Mouse (Mus musculus): ENCODE data around the gene Krtap5-5. TPM values are rescaled to one million over a fixed set of nuclear protein-coding genes. Genes with fewer than 3 reads are reported as not detected.
"Not testable (repeated sequence)": the region's sequence is repeated elsewhere in the genome, so short reads cannot be mapped to it uniquely, and the experiment has no call there.

Gene Krtap5-5
- polyA plus RNA-seq, 1 experiment from 2014 or later: not detected

GRCm38 (mm10) chr7:142206891-142207290, 22.9 kb downstream of the Krtap5-5 start:
- not testable (repeated sequence) for H3K27ac ChIP-seq (ENCODE audit: poor library complexity, severe bottlenecking); H3K4me3 ChIP-seq; H3K9ac ChIP-seq; H3K4me2 ChIP-seq; H3K27me3 ChIP-seq (replicated peaks); H3K36me3 ChIP-seq; H3K9me3 ChIP-seq (replicated peaks); H3K4me1 ChIP-seq (replicated peaks); ATAC-seq (ENCODE audit: insufficient number of reproducible peaks, low FRiP score)
- WGBS: 77% methylated on average over 5 of the region's 5 CpGs

GRCm38 (mm10) chr7:142205488-142205887, 24.3 kb downstream of the Krtap5-5 start:
- no peak for ATAC-seq (ENCODE audit: insufficient number of reproducible peaks, low FRiP score)
- Histone ChIP-seq H3K9ac (no peak overlapping the region), H3K4me2 (no peak overlapping the region), H3K9me3 (replicated peaks) (no peaks in the 10 kb centered on the region), H3K4me3 (no peak overlapping the region), H3K4me1 (replicated peaks) (no peaks in the 10 kb centered on the region), H3K27me3 (replicated peaks) (0 out of 2 replicates have a peak, but pooled peaks cover 6% of the 10 kb centered on the region), H3K36me3 (no peaks in the 10 kb centered on the region), H3K27ac (ENCODE audit: poor library complexity, severe bottlenecking) (no peak overlapping the region)

GRCm38 (mm10) chr7:142201064-142201463, 28.7 kb downstream of the Krtap5-5 start, which contains the start of gene Krtap5-3:
Gene Krtap5-3, plus strand, starts transcription at chr7:142201364.
- no peak within 1 kb of the TSS for H3K9ac ChIP-seq
- H3K27me3 ChIP-seq (replicated peaks): 0 out of 2 replicates have a peak, but pooled peaks cover 4% of the 10 kb centered on the region
- no peaks in the 10 kb centered on the region for H3K36me3 ChIP-seq
- H3K4me2 ChIP-seq: no peak within 1 kb of the TSS
- H3K27ac ChIP-seq (ENCODE audit: poor library complexity, severe bottlenecking): no peak within 1 kb of the TSS
- H3K4me1 ChIP-seq (replicated peaks): no peaks in the 10 kb centered on the region
- 48% methylated on average over 1 of the region's 1 CpGs for WGBS
- ATAC-seq (ENCODE audit: insufficient number of reproducible peaks, low FRiP score): no peak
- H3K9me3 ChIP-seq (replicated peaks): no peaks in the 10 kb centered on the region
- no peak within 1 kb of the TSS for H3K4me3 ChIP-seq

- H3K27me3 ChIP-seq (replicated peaks): 0 out of 2 replicates have a peak, but pooled peaks cover 4% of the 10 kb centered on the region
- H3K27ac ChIP-seq (ENCODE audit: poor library complexity, severe bottlenecking): no peak overlapping the region
- no peak overlapping the region for H3K9ac ChIP-seq
- no peak for ATAC-seq (ENCODE audit: insufficient number of reproducible peaks, low FRiP score)
- H3K4me1 ChIP-seq (replicated peaks): no peaks in the 10 kb centered on the region
- no peak overlapping the region for H3K4me2 ChIP-seq
- no peaks in the 10 kb centered on the region for H3K36me3 ChIP-seq
- H3K4me3 ChIP-seq: no peak overlapping the region
- WGBS: 63% methylated on average over 2 of the region's 2 CpGs
- 0 out of 2 replicates have a peak, but pooled peaks cover 7% of the 10 kb centered on the region for H3K9me3 ChIP-seq (replicated peaks)
These were observed 31.0 kb downstream of the Krtap5-5 start for GRCm38 (mm10) chr7:142198748-142199147.

GRCm38 (mm10) chr7:142190289-142190688, 39.5 kb downstream of the Krtap5-5 start, which contains the start of gene Gm10153:
Gene Gm10153, minus strand, starts transcription at chr7:142190389.
- Histone ChIP-seq H3K27me3 (replicated peaks) (peaks cover 3% of the 10 kb centered on the region; the same call in 1 of the 2 replicates), H3K27ac (ENCODE audit: poor library complexity, severe bottlenecking) (no peak within 1 kb of the TSS), H3K9me3 (replicated peaks) (0 out of 2 replicates have a peak, but pooled peaks cover 7% of the 10 kb centered on the region), H3K9ac (no peak within 1 kb of the TSS), H3K4me2 (no peak within 1 kb of the TSS), H3K4me3 (no peak within 1 kb of the TSS), H3K4me1 (replicated peaks) (no peaks in the 10 kb centered on the region), H3K36me3 (no peaks in the 10 kb centered on the region)
- no peak for ATAC-seq (ENCODE audit: insufficient number of reproducible peaks, low FRiP score)
- WGBS: 35% methylated on average over 2 of the region's 2 CpGs

GRCm38 (mm10) chr7:142188156-142188555, 41.6 kb downstream of the Krtap5-5 start:
- Histone ChIP-seq H3K27ac (ENCODE audit: poor library complexity, severe bottlenecking) (no peak overlapping the region), H3K36me3 (no peaks in the 10 kb centered on the region), H3K27me3 (replicated peaks) (peaks cover 3% of the 10 kb centered on the region; the same call in 1 of the 2 replicates), H3K4me3 (no peak overlapping the region), H3K4me1 (replicated peaks) (no peaks in the 10 kb centered on the region), H3K4me2 (no peak overlapping the region), H3K9ac (no peak overlapping the region), H3K9me3 (replicated peaks) (no peaks in the 10 kb centered on the region)
- no peak for ATAC-seq (ENCODE audit: insufficient number of reproducible peaks, low FRiP score)
- 67% methylated on average over 2 of the region's 2 CpGs for WGBS

- Histone ChIP-seq H3K4me3 (no peak overlapping the region), H3K4me2 (no peak overlapping the region), H3K36me3 (no peaks in the 10 kb centered on the region), H3K9me3 (replicated peaks) (no peaks in the 10 kb centered on the region; the same call in 1 of the 2 replicates), H3K9ac (no peak overlapping the region), H3K27me3 (replicated peaks) (no peaks in the 10 kb centered on the region), H3K27ac (ENCODE audit: poor library complexity, severe bottlenecking) (no peak overlapping the region), H3K4me1 (replicated peaks) (no peaks in the 10 kb centered on the region)
- ATAC-seq (ENCODE audit: insufficient number of reproducible peaks, low FRiP score): no peak
- 39% methylated on average over 1 of the region's 1 CpGs for WGBS
These were observed 48.8 kb downstream of the Krtap5-5 start for GRCm38 (mm10) chr7:142181021-142181420.

Other genes with a start within 250 kb of the Krtap5-5 start
- gene Mob2, start 168.9 kb downstream of the Krtap5-5 start, polyA plus RNA-seq (2016; fragmentation: Nextera tagmentation; extraction: Ambion mirVana): 42.7 and 43.6 TPM in 2 replicates
- 17.7 and 17.8 TPM in 2 replicates for gene Dusp8, start 134.1 kb downstream of the Krtap5-5 start, polyA plus RNA-seq (2016; fragmentation: Nextera tagmentation; extraction: Ambion mirVana)
- gene Gm45618, start 109.2 kb downstream of the Krtap5-5 start, polyA plus RNA-seq (2016; fragmentation: Nextera tagmentation; extraction: Ambion mirVana): not detected in 2 replicates
- gene Gm39115, start 93.9 kb downstream of the Krtap5-5 start, polyA plus RNA-seq (2016; fragmentation: Nextera tagmentation; extraction: Ambion mirVana): not detected in 2 replicates
- gene Gm45337, start 85.4 kb downstream of the Krtap5-5 start, polyA plus RNA-seq (2016; fragmentation: Nextera tagmentation; extraction: Ambion mirVana): not detected in 2 replicates
- gene Gm29735, start 72.9 kb downstream of the Krtap5-5 start, polyA plus RNA-seq (2016; fragmentation: Nextera tagmentation; extraction: Ambion mirVana): not detected in 2 replicates
- not detected in 2 replicates for gene Gm4553, start 64.2 kb downstream of the Krtap5-5 start, polyA plus RNA-seq (2016; fragmentation: Nextera tagmentation; extraction: Ambion mirVana)
- not detected in 2 replicates for gene Krtap5-2, start 54.0 kb downstream of the Krtap5-5 start, polyA plus RNA-seq (2016; fragmentation: Nextera tagmentation; extraction: Ambion mirVana)
- gene Gm10153, start 39.6 kb downstream of the Krtap5-5 start, polyA plus RNA-seq (2016; fragmentation: Nextera tagmentation; extraction: Ambion mirVana): not detected in 2 replicates
- not detected in 2 replicates for gene Krtap5-3, start 28.6 kb downstream of the Krtap5-5 start, polyA plus RNA-seq (2016; fragmentation: Nextera tagmentation; extraction: Ambion mirVana)
- gene Gm7579, start 18.1 kb downstream of the Krtap5-5 start, polyA plus RNA-seq (2016; fragmentation: Nextera tagmentation; extraction: Ambion mirVana): not detected in 2 replicates
- not detected in 2 replicates for gene Gm40460, start 11.1 kb upstream of the Krtap5-5 start, polyA plus RNA-seq (2016; fragmentation: Nextera tagmentation; extraction: Ambion mirVana)
- not detected in 2 replicates for gene Gm2431, start 28.4 kb upstream of the Krtap5-5 start, polyA plus RNA-seq (2016; fragmentation: Nextera tagmentation; extraction: Ambion mirVana)
- not detected in 2 replicates for gene Gm4559, start 44.4 kb upstream of the Krtap5-5 start, polyA plus RNA-seq (2016; fragmentation: Nextera tagmentation; extraction: Ambion mirVana)
- not detected in 2 replicates for gene Krtap5-1, start 67.1 kb upstream of the Krtap5-5 start, polyA plus RNA-seq (2016; fragmentation: Nextera tagmentation; extraction: Ambion mirVana)
- not detected in 2 replicates for gene Krtap5-4, start 73.6 kb upstream of the Krtap5-5 start, polyA plus RNA-seq (2016; fragmentation: Nextera tagmentation; extraction: Ambion mirVana)
- gene Ifitm10, start 143.8 kb upstream of the Krtap5-5 start, polyA plus RNA-seq (2016; fragmentation: Nextera tagmentation; extraction: Ambion mirVana): 5.4 and 7.4 TPM in 2 replicates
- 3.0 TPM in 1 of 2 replicates, not detected in the other for gene Gm49369, start 152.7 kb upstream of the Krtap5-5 start, polyA plus RNA-seq (2016; fragmentation: Nextera tagmentation; extraction: Ambion mirVana)
- 431 and 436 TPM in 2 replicates for gene Ctsd, start 158.1 kb upstream of the Krtap5-5 start, polyA plus RNA-seq (2016; fragmentation: Nextera tagmentation; extraction: Ambion mirVana)
- gene Syt8, start 204.9 kb upstream of the Krtap5-5 start, polyA plus RNA-seq (2016; fragmentation: Nextera tagmentation; extraction: Ambion mirVana): 0.28 and 0.57 TPM in 2 replicates
- gene Tnni2, start 211.8 kb upstream of the Krtap5-5 start, polyA plus RNA-seq (2016; fragmentation: Nextera tagmentation; extraction: Ambion mirVana): 50.6 and 53.5 TPM in 2 replicates
- 33.4 and 38.4 TPM in 2 replicates for gene Lsp1, start 230.8 kb upstream of the Krtap5-5 start, polyA plus RNA-seq (2016; fragmentation: Nextera tagmentation; extraction: Ambion mirVana)

Measured in heart, embryonic 12.5 days (tissue).